Mouse (Mus musculus) E14TG2a.4 (cell line): Measurements from ENCODE around the gene Usp4.

Experiments
- H3K27me3 ChIP-seq: 2 replicates; pipeline ENCODE4 v1.6.1; 2014; ENCODE audit warnings: low read length, control low read depth; ENCODE audit not compliant: insufficient read depth
- H3K36me3 ChIP-seq: 2 replicates; pipeline ENCODE4 v1.6.1; 2014; ENCODE audit warnings: low read length, control low read depth; ENCODE audit not compliant: insufficient read depth
- H3K4me1 ChIP-seq: replicated peaks from 2 replicates; pipeline ENCODE4 v1.6.1; 2014; ENCODE audit warnings: low read depth, low read length, control low read depth
- H3K4me3 ChIP-seq: replicated peaks from 2 replicates; pipeline ENCODE4 v1.5.1; 2014; ENCODE audit warnings: mild to moderate bottlenecking, low read length
- H3K9me3 ChIP-seq: 2 replicates; pipeline ENCODE4 v1.6.1; 2014; ENCODE audit warnings: low read length, control low read depth
- CTCF ChIP-seq: conservative IDR thresholded peaks from 2 replicates; pipeline ENCODE4 v1.5.1; 2014; ENCODE audit warnings: low read length
- NANOG ChIP-seq: IDR thresholded peaks from 2 replicates; pipeline ENCODE4 v1.6.1; 2014; ENCODE audit warnings: borderline replicate concordance, low read length, mixed read lengths
- POU5F1 ChIP-seq: IDR thresholded peaks from 2 replicates; pipeline ENCODE4 v1.6.1; 2014; ENCODE audit warnings: low read length, borderline replicate concordance

The Usp4 gene

GRCm38 (mm10) chr9:108339886-108340257 lies 7.8 kb upstream of the Usp4 start:
- TF ChIP-seq POU5F1 (no peak), NANOG (no peak), CTCF (no peak)
- Histone ChIP-seq H3K4me3 (peak overlapping the region; percentile 96), H3K36me3 (peaks cover 44% of the 10 kb centered on the region), H3K9me3 (no peaks in the 10 kb centered on the region), H3K4me1 (peaks cover 47% of the 10 kb centered on the region), H3K27me3 (no peaks in the 10 kb centered on the region)

- Histone ChIP-seq H3K4me1 (peaks cover 52% of the 10 kb centered on the region), H3K9me3 (no peaks in the 10 kb centered on the region), H3K36me3 (peaks cover 38% of the 10 kb centered on the region), H3K27me3 (no peaks in the 10 kb centered on the region), H3K4me3 (peak overlapping the region; percentile 96)
- TF ChIP-seq CTCF (no peak), POU5F1 (no peak), NANOG (no peak)
Measured at GRCm38 (mm10) chr9:108340258-108341138, 7.2 kb upstream of the Usp4 start.

- Histone ChIP-seq H3K4me1 (peaks cover 58% of the 10 kb centered on the region), H3K36me3 (peaks cover 32% of the 10 kb centered on the region)
- TF ChIP-seq POU5F1 (no peak), NANOG (no peak), CTCF (no peak)
Measured at GRCm38 (mm10) chr9:108341139-108341475, 6.5 kb upstream of the Usp4 start.

DNA sequence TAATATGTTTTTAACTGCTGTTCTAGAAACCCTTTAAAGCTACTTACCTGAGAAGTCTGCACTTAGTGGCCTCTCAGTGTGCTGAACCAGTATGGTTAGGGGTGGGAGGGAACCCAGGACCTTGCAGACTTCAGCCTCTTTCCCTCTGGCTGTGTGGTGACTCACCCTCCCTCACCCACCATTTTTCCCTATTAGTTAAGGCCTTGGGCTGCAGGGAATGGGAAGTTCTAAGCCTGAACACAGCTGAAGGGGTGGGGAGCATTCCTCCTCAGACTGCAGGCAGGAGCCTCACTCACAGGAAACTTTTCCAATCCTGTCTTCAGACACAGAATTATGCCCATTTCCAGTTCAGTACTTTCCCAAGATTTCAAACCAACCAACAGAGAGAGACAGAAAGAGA lies 5.9 kb upstream of the Usp4 start:
- Histone ChIP-seq H3K4me3 (peak overlapping the region; percentile 96), H3K27me3 (no peaks in the 10 kb centered on the region), H3K36me3 (peaks cover 26% of the 10 kb centered on the region), H3K9me3 (no peaks in the 10 kb centered on the region), H3K4me1 (peaks cover 63% of the 10 kb centered on the region)
- no peak for TF ChIP-seq POU5F1
- no peak for TF ChIP-seq CTCF
- TF ChIP-seq NANOG = no peak

More at GRCm38 (mm10) chr9:108341139-108341475, 6.5 kb upstream of the Usp4 start:
- H3K27me3 ChIP-seq = no peaks in the 10 kb centered on the region
- peak overlapping the region; percentile 96 for H3K4me3 ChIP-seq
- H3K9me3 ChIP-seq = no peaks in the 10 kb centered on the region

DNA sequence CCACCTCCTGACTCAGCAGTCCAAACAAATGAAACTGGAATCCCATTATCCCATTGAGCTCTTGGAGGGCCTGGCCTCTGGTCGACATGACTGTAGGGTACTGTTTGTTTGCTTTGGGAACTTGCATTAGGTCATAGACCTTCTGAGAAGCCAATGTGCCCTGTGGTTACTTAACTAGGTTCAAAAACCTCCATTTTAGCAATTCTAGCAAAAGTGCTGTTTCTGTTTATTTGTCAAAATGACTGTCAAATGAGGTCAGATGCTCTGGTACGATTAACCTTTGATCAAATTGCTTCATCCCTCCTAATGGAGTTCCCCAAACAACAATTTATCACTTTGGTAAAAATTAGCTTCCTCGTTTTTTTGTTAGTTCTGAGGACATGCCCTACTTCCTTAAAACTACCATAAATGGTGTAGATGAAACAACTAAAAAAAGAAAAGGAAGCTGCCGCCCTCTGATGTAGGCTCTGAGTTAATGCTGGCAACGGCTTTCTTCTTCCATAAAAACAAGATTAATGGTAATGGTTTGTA lies 5.3 kb upstream of the Usp4 start:
- no peak for TF ChIP-seq NANOG
- no peak for TF ChIP-seq POU5F1
- TF ChIP-seq CTCF = no peak
- Histone ChIP-seq H3K4me3 (no peak overlapping the region), H3K36me3 (peaks cover 26% of the 10 kb centered on the region), H3K9me3 (no peaks in the 10 kb centered on the region), H3K27me3 (no peaks in the 10 kb centered on the region), H3K4me1 (peaks cover 68% of the 10 kb centered on the region)

DNA sequence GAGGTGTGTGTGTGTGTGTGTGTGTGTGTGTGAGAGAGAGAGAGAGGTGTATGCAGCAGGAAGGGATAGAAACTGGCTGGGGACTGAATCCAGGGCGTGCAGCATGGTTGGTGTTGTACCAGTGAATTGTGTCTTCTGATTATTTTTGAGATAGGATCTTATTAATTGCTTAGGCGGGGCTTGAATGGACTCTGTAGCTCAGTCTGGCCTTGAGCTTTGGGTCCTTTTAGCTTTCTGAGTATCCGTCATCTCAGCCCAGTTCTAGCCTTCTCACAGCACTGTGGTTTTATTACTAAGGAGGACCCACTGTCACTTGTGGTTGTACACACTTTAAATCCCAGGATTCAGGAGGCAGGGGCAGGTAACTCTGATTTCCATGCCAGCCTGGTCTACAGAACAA lies 4.3 kb upstream of the Usp4 start:
- H3K4me3 ChIP-seq = no peak overlapping the region
- no peaks in the 10 kb centered on the region for H3K27me3 ChIP-seq
- H3K36me3 ChIP-seq = peaks cover 21% of the 10 kb centered on the region
- TF ChIP-seq POU5F1 (no peak), CTCF (no peak), NANOG (no peak)
- peaks cover 61% of the 10 kb centered on the region for H3K4me1 ChIP-seq
- no peaks in the 10 kb centered on the region for H3K9me3 ChIP-seq

DNA sequence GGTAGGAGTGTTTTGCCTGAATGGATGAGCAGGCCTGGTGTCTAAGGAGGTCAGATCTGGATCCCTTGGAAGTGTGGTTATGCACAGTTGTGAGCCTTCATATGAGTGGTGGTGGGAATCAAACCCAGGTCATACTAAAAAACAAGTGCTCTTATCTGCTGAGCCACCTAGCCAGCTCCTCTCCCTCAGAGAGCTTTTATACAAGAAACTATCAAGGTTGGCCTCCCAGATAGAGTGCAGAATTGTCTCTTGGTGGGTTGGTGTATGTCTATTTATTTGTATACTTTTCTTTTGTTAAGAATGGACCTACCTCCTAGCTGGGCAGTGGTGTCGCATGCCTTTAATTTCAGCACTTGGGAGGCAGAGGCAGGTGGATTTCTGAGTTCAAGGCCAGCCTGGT lies 3.8 kb upstream of the Usp4 start:
- peaks cover 21% of the 10 kb centered on the region for H3K36me3 ChIP-seq

GRCm38 (mm10) chr9:108344471-108344870 lies 3.2 kb upstream of the Usp4 start:
- Histone ChIP-seq H3K4me3 (no peak overlapping the region), H3K36me3 (peaks cover 21% of the 10 kb centered on the region), H3K4me1 (peaks cover 69% of the 10 kb centered on the region), H3K27me3 (no peaks in the 10 kb centered on the region), H3K9me3 (no peaks in the 10 kb centered on the region)
- TF ChIP-seq POU5F1 (no peak), NANOG (no peak), CTCF (no peak)

More for the DNA sequence above, 3.8 kb upstream of the Usp4 start:
- Histone ChIP-seq H3K27me3 (no peaks in the 10 kb centered on the region), H3K4me1 (peaks cover 64% of the 10 kb centered on the region), H3K4me3 (no peak overlapping the region), H3K9me3 (no peaks in the 10 kb centered on the region)
- TF ChIP-seq CTCF (no peak), POU5F1 (no peak)

DNA sequence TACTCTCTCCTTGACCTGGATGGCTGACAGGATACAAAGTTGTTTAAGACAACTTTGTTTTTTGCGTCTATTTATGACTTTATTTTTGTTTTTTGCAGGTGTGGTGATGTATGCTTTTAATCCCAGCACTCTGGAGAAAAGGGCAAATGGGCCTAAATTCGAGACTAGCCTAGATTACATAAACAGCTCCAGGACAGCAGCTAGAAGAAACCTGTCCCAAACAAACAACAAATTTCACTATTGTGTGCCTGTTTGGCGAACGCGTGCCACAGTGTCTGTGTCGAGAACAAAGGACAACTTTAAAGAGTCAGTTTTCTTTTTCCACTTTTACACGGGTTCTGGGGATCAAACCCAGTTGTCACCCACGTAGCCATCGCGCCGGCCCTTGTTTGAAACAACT lies 629 bp upstream of the Usp4 start:
- Histone ChIP-seq H3K4me1 (peaks cover 47% of the 10 kb centered on the region), H3K27me3 (no peaks in the 10 kb centered on the region), H3K4me3 (peak overlapping the region; percentile 94), H3K9me3 (no peaks in the 10 kb centered on the region), H3K36me3 (peaks cover 23% of the 10 kb centered on the region)
- TF ChIP-seq POU5F1 (no peak), NANOG (no peak), CTCF (no peak)
